Mouse (Mus musculus): Measurements from ENCODE around the gene Ppp2r5a. TPM values are rescaled to one million over a fixed set of nuclear protein-coding genes. Genes with fewer than 3 reads are reported as not detected.
"Not testable (repeated sequence)": the region's sequence is repeated elsewhere in the genome, so short reads cannot be mapped to it uniquely, and the experiment has no call there.

Gene Ppp2r5a
- polyA plus RNA-seq, 1 experiment: 28.1 TPM

DNA sequence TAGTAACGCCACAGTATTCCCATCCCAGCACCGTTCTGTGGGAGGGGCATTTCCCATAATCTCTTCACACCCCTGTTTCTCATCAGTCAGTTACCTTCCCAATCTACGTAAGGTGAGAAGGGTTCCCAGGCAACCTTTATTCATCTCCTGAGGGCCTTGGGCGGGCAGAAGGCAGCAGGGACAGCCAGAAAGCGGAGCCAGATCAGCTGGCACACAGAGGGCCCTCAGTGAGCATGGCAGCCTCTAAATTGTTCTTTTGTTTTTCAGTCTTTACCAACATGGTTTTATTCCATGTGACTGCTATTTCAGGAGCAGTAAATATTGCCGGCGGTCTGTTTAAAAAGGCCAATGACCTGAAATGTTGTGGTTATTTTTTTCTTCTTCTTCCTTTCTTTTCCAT is 27.0 kb upstream of the Ppp2r5a start:
- H3K4me3 ChIP-seq: no peak overlapping the region
- no peak overlapping the region for H3K4me2 ChIP-seq (ENCODE audit: low read depth)
- no peak for TF ChIP-seq MYOD1 (IDR thresholded peaks at IDR 0.05; ENCODE audit: control insufficient read depth in 1 of 3, insufficient read length in 2 of 3, low read depth in 2 of 3)
- H3ac ChIP-seq (ENCODE audit: control insufficient read depth, insufficient read length): no peak overlapping the region
- no peaks in the 10 kb centered on the region for H3K27me3 ChIP-seq (ENCODE audit: control insufficient read depth, insufficient read depth, insufficient read length)
- H3K36me3 ChIP-seq (ENCODE audit: control insufficient read depth, insufficient read depth): no peaks in the 10 kb centered on the region
- H3K79me2 ChIP-seq (ENCODE audit: control insufficient read depth, insufficient read depth): no peaks in the 10 kb centered on the region

DNA sequence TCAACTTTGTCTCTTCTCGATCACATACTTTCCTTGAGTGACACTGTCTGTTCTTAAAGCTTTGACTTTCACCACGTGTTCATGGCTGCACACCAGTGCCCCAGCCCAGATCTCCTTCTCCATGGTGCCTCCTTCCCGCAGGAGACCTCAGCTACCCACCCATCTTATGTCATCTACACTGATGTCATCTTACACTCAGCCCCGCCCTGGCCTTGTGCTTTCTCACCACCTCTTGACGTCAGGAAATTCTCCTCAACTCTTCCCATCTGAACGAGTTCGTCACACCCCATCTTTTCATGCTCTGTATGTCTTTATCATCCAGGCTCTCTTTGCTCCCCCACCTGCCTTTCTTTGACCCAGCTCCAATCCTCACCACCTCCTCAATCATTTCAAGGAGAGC is 22.8 kb upstream of the Ppp2r5a start:
- H3ac ChIP-seq (ENCODE audit: control insufficient read depth, insufficient read length): no peak overlapping the region
- no peaks in the 10 kb centered on the region for H3K27me3 ChIP-seq (ENCODE audit: control insufficient read depth, insufficient read depth, insufficient read length)
- TF ChIP-seq MAX (IDR thresholded peaks at IDR 0.05; ENCODE audit: low read depth) (no peak), POLR2A (IDR thresholded peaks at IDR 0.05; ENCODE audit: insufficient read length, low read depth) (no peak), TCF3 (IDR thresholded peaks at IDR 0.05; ENCODE audit: insufficient read length, low read depth) (no peak), CEBPB (IDR thresholded peaks at IDR 0.05; ENCODE audit: insufficient read depth, poor library complexity, severe bottlenecking) (no peak), USF1 (IDR thresholded peaks at IDR 0.05; ENCODE audit: low read depth) (no peak), REST (IDR thresholded peaks at IDR 0.05; ENCODE audit: insufficient read depth, insufficient read length) (no peak), POLR2AphosphoS2 (IDR thresholded peaks at IDR 0.05; ENCODE audit: insufficient read length, low read depth) (no peak), TCF12 (IDR thresholded peaks at IDR 0.05; ENCODE audit: insufficient read depth, poor library complexity, severe bottlenecking) (no peak), MYOG (IDR thresholded peaks at IDR 0.05; ENCODE audit: control insufficient read depth in 1 of 3, insufficient read depth in 1 of 3, insufficient read length in 2 of 3, low read depth in 2 of 3) (no peak), SRF (IDR thresholded peaks at IDR 0.05; ENCODE audit: control insufficient read depth, insufficient read length, low read depth) (no peak), E2F4 (IDR thresholded peaks at IDR 0.05; ENCODE audit: insufficient read depth) (no peak), MYOD1 (IDR thresholded peaks at IDR 0.05; ENCODE audit: control insufficient read depth in 1 of 3, insufficient read length in 2 of 3, low read depth in 2 of 3) (no peak)
- H3K79me2 ChIP-seq (ENCODE audit: control insufficient read depth, insufficient read depth): no peaks in the 10 kb centered on the region
- H3K4me2 ChIP-seq (ENCODE audit: low read depth): no peak overlapping the region
- no peaks in the 10 kb centered on the region for H3K36me3 ChIP-seq (ENCODE audit: control insufficient read depth, insufficient read depth)
- no peak overlapping the region for H3K4me3 ChIP-seq

GRCm38 (mm10) chr1:191423201-191423600 is 20.1 kb upstream of the Ppp2r5a start:
- Histone ChIP-seq H3K4me3 (no peak overlapping the region), H3K4me2 (ENCODE audit: low read depth) (no peak overlapping the region), H3K36me3 (ENCODE audit: control insufficient read depth, insufficient read depth) (no peaks in the 10 kb centered on the region), H3ac (ENCODE audit: control insufficient read depth, insufficient read length) (no peak overlapping the region), H3K27me3 (ENCODE audit: control insufficient read depth, insufficient read depth, insufficient read length) (no peaks in the 10 kb centered on the region), H3K79me2 (ENCODE audit: control insufficient read depth, insufficient read depth) (no peaks in the 10 kb centered on the region)
- TF ChIP-seq SRF (IDR thresholded peaks at IDR 0.05; ENCODE audit: control insufficient read depth, insufficient read length, low read depth) (no peak), E2F4 (IDR thresholded peaks at IDR 0.05; ENCODE audit: insufficient read depth) (no peak), TCF12 (IDR thresholded peaks at IDR 0.05; ENCODE audit: insufficient read depth, poor library complexity, severe bottlenecking) (no peak), MAX (IDR thresholded peaks at IDR 0.05; ENCODE audit: low read depth) (no peak), POLR2AphosphoS2 (IDR thresholded peaks at IDR 0.05; ENCODE audit: insufficient read length, low read depth) (no peak), TCF3 (IDR thresholded peaks at IDR 0.05; ENCODE audit: insufficient read length, low read depth) (no peak), MYOG (IDR thresholded peaks at IDR 0.05; ENCODE audit: control insufficient read depth in 1 of 3, insufficient read depth in 1 of 3, insufficient read length in 2 of 3, low read depth in 2 of 3) (no peak), USF1 (IDR thresholded peaks at IDR 0.05; ENCODE audit: low read depth) (no peak), REST (IDR thresholded peaks at IDR 0.05; ENCODE audit: insufficient read depth, insufficient read length) (no peak)

- not testable (repeated sequence) for H3K4me2 ChIP-seq (ENCODE audit: low read depth); H3ac ChIP-seq (ENCODE audit: control insufficient read depth, insufficient read length); H3K79me2 ChIP-seq (ENCODE audit: control insufficient read depth, insufficient read depth); H3K27me3 ChIP-seq (ENCODE audit: control insufficient read depth, insufficient read depth, insufficient read length); H3K4me3 ChIP-seq; H3K36me3 ChIP-seq (ENCODE audit: control insufficient read depth, insufficient read depth)
Measured at GRCm38 (mm10) chr1:191422714-191423113, 19.6 kb upstream of the Ppp2r5a start.

- Histone ChIP-seq H3K4me2 (ENCODE audit: low read depth) (no peak overlapping the region), H3K36me3 (ENCODE audit: control insufficient read depth, insufficient read depth) (no peaks in the 10 kb centered on the region), H3K79me2 (ENCODE audit: control insufficient read depth, insufficient read depth) (no peaks in the 10 kb centered on the region), H3ac (ENCODE audit: control insufficient read depth, insufficient read length) (no peak overlapping the region), H3K27me3 (ENCODE audit: control insufficient read depth, insufficient read depth, insufficient read length) (no peaks in the 10 kb centered on the region), H3K4me3 (no peak overlapping the region)
- TF ChIP-seq USF1 (IDR thresholded peaks at IDR 0.05; ENCODE audit: low read depth): no peak
Measured at GRCm38 (mm10) chr1:191422164-191422563, 19.1 kb upstream of the Ppp2r5a start.

- Histone ChIP-seq H3ac (ENCODE audit: control insufficient read depth, insufficient read length) (no peak overlapping the region), H3K4me2 (ENCODE audit: low read depth) (no peak overlapping the region), H3K79me2 (ENCODE audit: control insufficient read depth, insufficient read depth) (no peaks in the 10 kb centered on the region), H3K27me3 (ENCODE audit: control insufficient read depth, insufficient read depth, insufficient read length) (no peaks in the 10 kb centered on the region), H3K36me3 (ENCODE audit: control insufficient read depth, insufficient read depth) (no peaks in the 10 kb centered on the region), H3K4me3 (no peak overlapping the region)
- no peak for TF ChIP-seq MYOD1 (IDR thresholded peaks at IDR 0.05; ENCODE audit: control insufficient read depth in 1 of 3, insufficient read length in 2 of 3, low read depth in 2 of 3)
- no peak for TF ChIP-seq POLR2AphosphoS2 (IDR thresholded peaks at IDR 0.05; ENCODE audit: insufficient read length, low read depth)
- no peak for TF ChIP-seq MAX (IDR thresholded peaks at IDR 0.05; ENCODE audit: low read depth)
- no peak for TF ChIP-seq REST (IDR thresholded peaks at IDR 0.05; ENCODE audit: insufficient read depth, insufficient read length)
- TF ChIP-seq TCF3 (IDR thresholded peaks at IDR 0.05; ENCODE audit: insufficient read length, low read depth): no peak
- TF ChIP-seq TCF12 (IDR thresholded peaks at IDR 0.05; ENCODE audit: insufficient read depth, poor library complexity, severe bottlenecking): no peak
- TF ChIP-seq CEBPB (IDR thresholded peaks at IDR 0.05; ENCODE audit: insufficient read depth, poor library complexity, severe bottlenecking): no peak
- no peak for TF ChIP-seq E2F4 (IDR thresholded peaks at IDR 0.05; ENCODE audit: insufficient read depth)
- TF ChIP-seq POLR2A (IDR thresholded peaks at IDR 0.05; ENCODE audit: insufficient read length, low read depth): no peak
- no peak for TF ChIP-seq USF1 (IDR thresholded peaks at IDR 0.05; ENCODE audit: low read depth)
- no peak for TF ChIP-seq MYOG (IDR thresholded peaks at IDR 0.05; ENCODE audit: control insufficient read depth in 1 of 3, insufficient read depth in 1 of 3, insufficient read length in 2 of 3, low read depth in 2 of 3)
- TF ChIP-seq SRF (IDR thresholded peaks at IDR 0.05; ENCODE audit: control insufficient read depth, insufficient read length, low read depth): no peak
Measured at GRCm38 (mm10) chr1:191421426-191421999, 18.4 kb upstream of the Ppp2r5a start.

Measured in myocyte (in vitro differentiated cells).